In the genomic region with DNA sequence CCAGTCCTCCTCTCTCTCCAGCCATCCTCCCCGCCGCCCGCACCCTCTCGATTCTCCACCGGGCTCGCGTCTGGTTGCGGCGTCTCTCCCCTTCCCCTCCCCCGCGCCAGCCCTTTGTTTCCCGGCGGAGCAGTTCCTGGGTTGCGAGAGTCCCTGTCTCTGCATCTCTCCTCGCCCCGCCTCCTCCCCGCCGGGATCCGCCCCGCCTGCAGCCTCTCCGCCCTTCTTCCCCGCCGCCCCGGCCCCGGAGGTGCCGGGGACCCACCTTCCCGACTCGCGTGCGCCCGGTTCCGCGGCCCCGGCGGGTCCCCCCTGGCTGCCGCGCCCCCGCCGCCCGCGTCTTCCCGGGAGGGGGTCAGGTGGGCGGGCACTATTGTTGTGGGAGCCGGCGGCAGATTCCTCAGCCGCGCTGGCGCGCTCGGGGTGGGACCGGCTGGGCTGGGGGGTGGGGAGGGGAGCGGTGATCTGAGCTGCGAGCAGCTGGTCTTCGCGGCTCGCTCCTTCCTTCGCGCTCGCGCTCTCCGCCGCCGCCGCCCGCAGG, we compare ENCODE assay signal across 8 mouse cellular contexts. TPM values are rescaled to one million over a fixed set of nuclear protein-coding genes. Genes with fewer than 3 reads are reported as not detected.
A peak's percentile ranks its signal among the peaks of the same experiment; 100 is the strongest.
DNase-seq lines count a peak whose midpoint lies in the region; ATAC-seq and TF ChIP-seq lines count a peak whose summit lies in the region.

No protein-coding gene starts in this region.

- H3K4me1 ChIP-seq in MEL (ENCODE audit: control insufficient read depth in 1 of 2, insufficient read depth in 2 of 2, low read length in 2 of 2) = peaks cover 0 to 17% of the 10 kb centered on the region in 2 experiments; a peak in 3 of 4 replicates
- peaks cover 17% of the 10 kb centered on the region for H3K4me1 ChIP-seq in cerebellum, adult 2 months (ENCODE audit: control insufficient read depth, insufficient read depth, low read length)
- peaks cover 81% of the 10 kb centered on the region for H3K4me1 ChIP-seq in hindbrain, embryonic 10.5 days (replicated peaks)
- peaks cover 32% of the 10 kb centered on the region for H3K4me1 ChIP-seq in lung, embryonic 16.5 days (replicated peaks; ENCODE audit: control insufficient read depth, insufficient read depth, low read length)

- H3K4me2 ChIP-seq in lung, embryonic 16.5 days (ENCODE audit: low read depth, low read length) = peak overlapping the region; percentile 95

- H3K79me2 ChIP-seq in MEL (ENCODE audit: control insufficient read depth, insufficient read depth, low read length, poor library complexity) = no peaks in the 10 kb centered on the region; the same call in 1 of the 2 replicates

- H3K9ac ChIP-seq in MEL (ENCODE audit: control insufficient read depth, low read depth, low read length, poor library complexity, severe bottlenecking) = peak overlapping the region; percentile 68
- H3K9ac ChIP-seq in lung, embryonic 16.5 days (ENCODE audit: low read length) = peak overlapping the region; percentile 84

- peak overlapping the region; percentile 58 to 90 for H3K4me3 ChIP-seq in MEL (ENCODE audit: control insufficient read depth in 1 of 2, insufficient read depth in 1 of 2, low read depth in 2 of 2, low read length in 2 of 2)
- H3K4me3 ChIP-seq in cerebellum, adult 2 months (replicated peaks; ENCODE audit: insufficient read depth, low read depth, low read length) = peak overlapping the region; percentile 94
- peak overlapping the region; percentile 87 for H3K4me3 ChIP-seq in hindbrain, embryonic 10.5 days
- H3K4me3 ChIP-seq in lung, embryonic 16.5 days (ENCODE audit: low read length) = peak overlapping the region; percentile 81

- peak in 1 of 2 experiments; percentile 62; a peak in 2 of 4 replicates for TF ChIP-seq POLR2A in MEL (IDR thresholded peaks at IDR 0.05; ENCODE audit: control insufficient read depth in 1 of 2, insufficient read depth in 1 of 2, low read depth in 1 of 2, low read length in 2 of 2, poor library complexity in 1 of 2)
- peak; percentile 31; the same call in 1 of the 2 replicates for TF ChIP-seq POLR2A in cerebellum, adult 2 months (IDR thresholded peaks at IDR 0.05; ENCODE audit: borderline replicate concordance, insufficient read depth, low read length)

- 1% methylated on average over 64 of the region's 65 CpGs for WGBS in cerebellum, adult 2 months
- WGBS in hindbrain, embryonic 10.5 days = under 1% methylated on average over 59 of the region's 65 CpGs
- under 1% methylated on average over 51 of the region's 65 CpGs for WGBS in lung, embryonic 16.5 days

- peak; percentile 80 for DNase-seq in MEL (ENCODE audit: low read depth, low spot score)
- peak; percentile 81 to 87 for DNase-seq in cerebellum, adult 2 months
- DNase-seq in forelimb bud, embryonic 11.5 days (ENCODE audit: low read depth, low spot score) = peak; percentile 51
- peak; percentile 91 for DNase-seq in hindbrain, embryonic 10.5 days (ENCODE audit: low spot score)
- peak; percentile 77 to 86 for DNase-seq in layer of hippocampus, postnatal 10 days (ENCODE audit: low spot score in 2 of 2)
- peak; percentile 64 for DNase-seq in ovary, postnatal 14 days (ENCODE audit: low spot score)
- DNase-seq in thymus, postnatal 25 days = peak; percentile 86

- no peak for TF ChIP-seq CTCF in MEL (IDR thresholded peaks at IDR 0.05 in 2 of 3, conservative IDR thresholded peaks at IDR 0.05 in 1 of 3; ENCODE audit: control insufficient read depth in 1 of 3, insufficient read depth in 1 of 3, low read depth in 2 of 3, low read length in 3 of 3, poor library complexity in 1 of 3, severe bottlenecking in 1 of 3)
- TF ChIP-seq CTCF in cerebellum, adult 2 months (IDR thresholded peaks at IDR 0.05; ENCODE audit: borderline replicate concordance, insufficient read depth, low read depth, low read length) = no peak

- TF ChIP-seq RAD21 in MEL (IDR thresholded peaks at IDR 0.05; ENCODE audit: low read depth, low read length) = no peak

- no peak overlapping the region for H3K27ac ChIP-seq in MEL (ENCODE audit: control insufficient read depth, low read depth, low read length)
- no peak overlapping the region for H3K27ac ChIP-seq in cerebellum, adult 2 months (ENCODE audit: insufficient read depth, low read length)
- H3K27ac ChIP-seq in hindbrain, embryonic 10.5 days = peak overlapping the region; percentile 98
- H3K27ac ChIP-seq in lung, embryonic 16.5 days (ENCODE audit: low read length) = peak overlapping the region; percentile 60

- peaks cover 0 to 11% of the 10 kb centered on the region in 2 experiments; a peak in 2 of 4 replicates for H3K36me3 ChIP-seq in MEL (ENCODE audit: control insufficient read depth in 1 of 2, insufficient read depth in 2 of 2, low read length in 2 of 2)
- H3K36me3 ChIP-seq in hindbrain, embryonic 10.5 days = peaks cover 9% of the 10 kb centered on the region
- no peaks in the 10 kb centered on the region for H3K36me3 ChIP-seq in lung, embryonic 16.5 days (ENCODE audit: control insufficient read depth, insufficient read depth, low read length)

- TF ChIP-seq EP300 in MEL (IDR thresholded peaks at IDR 0.05; ENCODE audit: low read depth in 1 of 2, low read length in 2 of 2) = no peak

- peak; percentile 68 for ATAC-seq in lung, embryonic 16.5 days (ENCODE audit: low read depth)

- no peaks in the 10 kb centered on the region for H3K9me3 ChIP-seq in MEL (replicated peaks; ENCODE audit: insufficient read depth, low read length)
- H3K9me3 ChIP-seq in hindbrain, embryonic 10.5 days = no peaks in the 10 kb centered on the region
- no peaks in the 10 kb centered on the region for H3K9me3 ChIP-seq in lung, embryonic 16.5 days (ENCODE audit: control insufficient read depth, low read length)

- peaks cover 2 to 3% of the 10 kb centered on the region in 2 experiments; a peak in 3 of 4 replicates for H3K27me3 ChIP-seq in MEL (ENCODE audit: control insufficient read depth in 1 of 2, insufficient read depth in 2 of 2, low read length in 2 of 2)
- H3K27me3 ChIP-seq in cerebellum, adult 2 months (ENCODE audit: control insufficient read depth, insufficient read depth, low read length) = no peaks in the 10 kb centered on the region
- peaks cover 80% of the 10 kb centered on the region for H3K27me3 ChIP-seq in hindbrain, embryonic 10.5 days (ENCODE audit: insufficient read depth, poor library complexity, severe bottlenecking)
- H3K27me3 ChIP-seq in lung, embryonic 16.5 days (ENCODE audit: control insufficient read depth, insufficient read depth, low read depth, low read length) = peaks cover 24% of the 10 kb centered on the region

TF ChIP-seq in MEL, 35 proteins besides CTCF, POLR2A, EP300 and RAD21:
- TF ChIP-seq MXI1 (IDR thresholded peaks at IDR 0.05; ENCODE audit: low read depth, low read length) (0 out of 2 replicates have a peak, but pooled peaks have one; percentile 19), GABPA (IDR thresholded peaks at IDR 0.05; ENCODE audit: low read depth, low read length) (no peak), MAZ (IDR thresholded peaks at IDR 0.05; ENCODE audit: low read depth, low read length) (peak; percentile 20; the same call in 1 of the 2 replicates)

RNA-seq across cellular contexts. Expression of a gene that starts 4.0 kb away (rescaled TPM):
- 1.4 TPM in 2 replicates for total RNA-seq in MEL (2012; rRNA removed)
- 1 to 10 TPM in 1 of 2 experiments, not detected in 1; 8.5 TPM for polyA plus RNA-seq in MEL (2012; ENCODE audit: insufficient read depth in 1 of 2, insufficient read length in 2 of 2, low read depth in 1 of 2, low replicate concordance in 2 of 2, missing spikeins in 1 of 2)
- polyA plus RNA-seq in cerebellum, adult 2 months (2012; rRNA removed) = 65.4 and 69.7 TPM in 2 replicates
- 38.8 and 58.6 TPM in 2 replicates for polyA plus RNA-seq in hindbrain, embryonic 10.5 days (2016; fragmentation: Nextera tagmentation; extraction: Ambion mirVana)
- total RNA-seq in layer of hippocampus, postnatal 10 days (2021) = 100 to 1,000 TPM; 139 to 147 TPM
- polyA plus RNA-seq in lung, embryonic 16.5 days (2015; fragmentation: Nextera tagmentation; extraction: Ambion mirVana) = 21.9 and 22.7 TPM in 2 replicates

RNA-seq across cellular contexts. Expression of a gene that starts 24.7 kb away (rescaled TPM):
- 58.9 and 76.0 TPM in 2 replicates for total RNA-seq in MEL (2012; rRNA removed)
- 10 to 100 TPM in 1 of 2 experiments, not detected in 1; 77.3 TPM for polyA plus RNA-seq in MEL (2012; ENCODE audit: insufficient read depth in 1 of 2, insufficient read length in 2 of 2, low read depth in 1 of 2, low replicate concordance in 2 of 2, missing spikeins in 1 of 2)
- 31.1 and 31.3 TPM in 2 replicates for polyA plus RNA-seq in cerebellum, adult 2 months (2012; rRNA removed)
- polyA plus RNA-seq in hindbrain, embryonic 10.5 days (2016; fragmentation: Nextera tagmentation; extraction: Ambion mirVana) = 11.6 and 12.0 TPM in 2 replicates
- total RNA-seq in layer of hippocampus, postnatal 10 days (2021) = 10 to 100 TPM; 41.4 to 44.6 TPM
- polyA plus RNA-seq in lung, embryonic 16.5 days (2015; fragmentation: Nextera tagmentation; extraction: Ambion mirVana) = 21.5 and 21.7 TPM in 2 replicates

RNA-seq across cellular contexts. Expression of a gene that starts 28.1 kb away (rescaled TPM):
- 193 and 213 TPM in 2 replicates for total RNA-seq in MEL (2012; rRNA removed)
- polyA plus RNA-seq in MEL (2012; ENCODE audit: insufficient read depth in 1 of 2, insufficient read length in 2 of 2, low read depth in 1 of 2, low replicate concordance in 2 of 2, missing spikeins in 1 of 2) = 100 to 1,000 TPM; 194 to 252 TPM
- 69.4 and 71.7 TPM in 2 replicates for polyA plus RNA-seq in cerebellum, adult 2 months (2012; rRNA removed)
- 22.8 and 23.8 TPM in 2 replicates for polyA plus RNA-seq in hindbrain, embryonic 10.5 days (2016; fragmentation: Nextera tagmentation; extraction: Ambion mirVana)
- 10 to 100 TPM; 78.3 to 81.4 TPM for total RNA-seq in layer of hippocampus, postnatal 10 days (2021)
- 21.6 and 24.0 TPM in 2 replicates for polyA plus RNA-seq in lung, embryonic 16.5 days (2015; fragmentation: Nextera tagmentation; extraction: Ambion mirVana)

RNA-seq across cellular contexts. Expression of a gene that starts 42.6 kb away (rescaled TPM):
- 5.8 and 6.0 TPM in 2 replicates for total RNA-seq in MEL (2012; rRNA removed)
- polyA plus RNA-seq in MEL (2012; ENCODE audit: insufficient read depth in 1 of 2, insufficient read length in 2 of 2, low read depth in 1 of 2, low replicate concordance in 2 of 2, missing spikeins in 1 of 2) = 1 to 10 TPM in 1 of 2 experiments, not detected in 1; 5.5 TPM
- polyA plus RNA-seq in cerebellum, adult 2 months (2012; rRNA removed) = 42.4 and 47.4 TPM in 2 replicates
- polyA plus RNA-seq in hindbrain, embryonic 10.5 days (2016; fragmentation: Nextera tagmentation; extraction: Ambion mirVana) = 3.7 and 5.8 TPM in 2 replicates
- total RNA-seq in layer of hippocampus, postnatal 10 days (2021) = 10 to 100 TPM; 31.2 to 34.3 TPM
- polyA plus RNA-seq in lung, embryonic 16.5 days (2015; fragmentation: Nextera tagmentation; extraction: Ambion mirVana) = 0.68 and 0.92 TPM in 2 replicates

Comparison
In these comparisons a context has a peak if more than half of its experiments do, and no peak if none do; other contexts are left out.
1. H3K27ac ChIP-seq: peak in hindbrain, embryonic 10.5 days (single experiment) and lung, embryonic 16.5 days (single experiment); none in MEL (single experiment) and cerebellum, adult 2 months (single experiment).
2. Peak in every context shown above with its lines, with median percentiles within 50 percentile points of each other: DNase-seq and H3K4me3 ChIP-seq.